Mouse (Mus musculus) Patski (cell line): ENCODE measurements around the gene Esyt2. TPM values are rescaled to one million over a fixed set of nuclear protein-coding genes. Genes with fewer than 3 reads are reported as not detected.

ENCODE experiments used
- ATAC-seq: fragments of 100-300 bp; one replicate; pipeline ENCODE4 v1.8.0; 2021
- CTCF ChIA-PET: fragments of 350-600 bp; sonication (Branson Sonifier 250); formaldehyde crosslinking; loops from one replicate; lab custom pipeline; 2022; ENCODE audit warnings: inconsistent platforms; lab: Charles Lee
- POLR2A ChIA-PET: fragments of 350-600 bp; sonication (Branson Sonifier 250); formaldehyde crosslinking; loops from one replicate; lab custom pipeline; 2022; ENCODE audit warnings: antibody characterized with exemption, inconsistent platforms; lab: Charles Lee
- DNase-seq: peaks from one replicate; pipeline ENCODE4 v3.0.0-alpha.2; 2011; ENCODE audit warnings: low read depth, low spot score
- H3K27me3 ChIP-seq: fragments of 371-371 bp; one replicate; pipeline ENCODE4 v1.5.1; 2021
- CTCF ChIP-seq: fragments of 100-300 bp; IDR thresholded peaks from one replicate; pipeline ENCODE4 v1.5.1; 2021
- in situ Hi-C: fragments of 300-500 bp; cut with MboI; formaldehyde crosslinking; loops from 3 replicates; pipeline ENCODE4 v1.11.1; 2018; ENCODE audit warnings: low pct_unique_long_range_greater_than_20kb, mixed read lengths
- polyA plus RNA-seq: library from polyadenylated mRNA; unstranded; gene quantifications from one replicate; pipeline ENCODE4 v1.2.3, GENCODE M21; 2021

Gene Esyt2
- polyA plus RNA-seq, 1 experiment from 2014 or later, result 27.0 TPM

DNA sequence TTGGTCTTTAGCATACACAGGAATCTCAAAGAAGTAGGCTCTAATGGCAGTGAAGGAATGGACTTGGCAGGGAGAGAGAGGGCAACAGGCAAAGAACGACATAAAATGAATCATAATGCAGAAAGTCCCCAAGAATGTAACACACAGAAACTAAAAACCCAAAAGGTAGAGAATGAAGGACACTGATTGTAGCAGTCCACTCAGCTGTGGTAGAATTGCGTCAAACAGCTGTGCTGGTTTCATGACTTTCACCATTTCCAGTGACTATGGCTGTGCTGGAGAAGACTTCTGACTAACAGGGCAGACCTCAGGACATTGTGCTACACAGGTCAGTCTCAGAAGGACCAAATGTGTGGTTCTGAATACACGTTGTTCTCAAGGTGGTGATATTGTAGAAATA lies 26.9 kb downstream of the Esyt2 start:
- no peak for ATAC-seq
- DNase-seq, result no peak
- ChIA-PET CTCF (no interaction called here), POLR2A (no interaction called here)
- in situ Hi-C loops, result no loop called here
- no peak for TF ChIP-seq CTCF
- H3K27me3 ChIP-seq, result no peaks in the 10 kb centered on the region

DNA sequence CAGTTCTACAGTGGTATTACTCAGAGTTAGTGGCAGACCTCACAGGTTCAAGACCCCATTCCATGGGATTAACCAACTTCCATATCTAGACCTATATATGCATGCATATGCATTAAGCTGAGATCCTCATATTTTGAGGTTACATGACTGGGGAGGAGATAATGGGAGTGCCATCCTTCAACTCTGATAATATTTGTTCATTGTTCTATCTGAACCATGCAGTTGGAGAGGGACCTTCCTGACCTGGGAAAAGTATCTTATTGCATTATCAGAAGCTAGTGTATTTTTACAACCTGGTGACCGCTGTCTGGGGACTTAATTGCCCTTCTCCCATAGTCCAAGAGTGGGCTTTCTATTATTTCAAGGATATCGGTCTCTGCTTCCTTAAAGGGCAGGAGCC lies 27.6 kb downstream of the Esyt2 start:
- no peak for TF ChIP-seq CTCF
- ChIA-PET POLR2A (no interaction called here), CTCF (no interaction called here)
- ATAC-seq, result no peak
- no peaks in the 10 kb centered on the region for H3K27me3 ChIP-seq
- DNase-seq, result no peak
- in situ Hi-C loops, result no loop called here

DNA sequence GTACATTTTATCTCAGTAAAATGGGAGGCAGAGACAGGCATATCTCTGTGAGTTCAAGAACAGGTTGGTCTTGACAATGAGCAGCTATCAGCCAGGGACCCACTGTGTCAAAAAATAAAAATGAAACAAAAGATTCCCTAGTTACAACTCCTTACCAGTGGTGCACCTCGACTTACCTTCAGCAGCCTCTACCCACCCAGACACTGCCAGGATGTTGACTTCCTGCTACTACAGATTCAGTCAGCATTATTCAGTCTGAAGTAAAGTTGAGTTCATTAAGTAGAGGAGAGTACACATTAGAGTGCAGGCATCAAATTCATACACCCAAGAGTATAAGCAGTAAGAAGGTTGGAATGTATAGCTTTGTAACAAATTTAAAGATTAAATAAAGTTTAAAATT lies 32.8 kb downstream of the Esyt2 start:
- H3K27me3 ChIP-seq, result no peaks in the 10 kb centered on the region
- DNase-seq, result no peak
- ATAC-seq, result no peak
- ChIA-PET CTCF (interaction anchor here (0.7 kb wide), 1 partner anchor 13 kb away, joined by 3 read pairs; no protein-coding TSS in a partner anchor), POLR2A (no interaction called here)
- in situ Hi-C loops, result no loop called here
- TF ChIP-seq CTCF, result no peak

DNA sequence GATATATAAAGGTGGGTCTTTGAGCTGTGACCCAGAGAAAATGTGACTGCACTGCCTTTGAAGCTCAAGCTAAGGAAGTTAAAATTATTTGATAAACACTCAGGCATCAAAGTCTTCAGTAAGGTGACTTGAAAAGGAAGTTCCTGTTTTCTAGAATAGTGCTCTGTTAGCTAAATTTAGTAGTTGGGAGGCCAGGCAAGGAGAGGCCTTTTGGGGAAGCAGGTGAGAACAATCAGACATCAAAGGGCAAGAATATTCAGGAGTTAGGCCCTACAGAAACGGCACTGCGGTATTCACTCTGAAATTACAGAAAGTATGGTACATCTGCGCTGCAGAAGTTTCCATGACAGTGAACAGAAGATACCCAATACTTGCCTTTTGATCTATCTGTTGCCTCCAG lies 34.5 kb downstream of the Esyt2 start:
- DNase-seq (no peak), ATAC-seq (no peak)
- H3K27me3 ChIP-seq, result no peaks in the 10 kb centered on the region
- ChIA-PET CTCF (interaction anchor here (1.1 to 2.4 kb wide), 2 partner anchors 9 to 19 kb away, joined by 3 to 9 read pairs; no protein-coding TSS in a partner anchor), POLR2A (no interaction called here)
- TF ChIP-seq CTCF, result no peak
- in situ Hi-C loops, result no loop called here

DNA sequence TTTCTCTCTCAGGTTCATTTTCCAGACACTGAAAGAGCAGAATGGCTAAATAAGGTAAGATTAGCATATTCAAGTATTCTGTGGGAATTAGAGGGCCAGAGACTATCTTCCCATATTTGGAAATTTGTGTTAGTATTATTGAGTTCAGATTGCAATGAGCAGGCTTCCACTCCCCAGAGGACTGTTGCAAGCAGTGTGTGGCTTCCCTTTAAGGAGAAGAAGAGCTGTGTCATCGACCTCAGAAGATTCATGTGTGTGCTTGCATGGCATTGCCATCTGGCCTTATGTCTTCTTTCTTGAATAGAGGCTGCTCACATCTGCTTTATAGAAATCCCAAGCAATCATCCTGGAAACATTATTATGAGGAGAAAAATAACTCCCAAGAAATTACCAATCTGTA lies 36.8 kb downstream of the Esyt2 start:
- in situ Hi-C loops, result no loop called here
- ATAC-seq, result no peak
- POLR2A ChIA-PET, result no interaction called here
- CTCF ChIA-PET, result interaction anchor here (1.0 to 1.4 kb wide), 3 partner anchors 8 to 12 kb away, joined by 3 to 4 read pairs (median 3); no protein-coding TSS in a partner anchor
- no peak for TF ChIP-seq CTCF
- no peaks in the 10 kb centered on the region for H3K27me3 ChIP-seq
- no peak for DNase-seq

DNA sequence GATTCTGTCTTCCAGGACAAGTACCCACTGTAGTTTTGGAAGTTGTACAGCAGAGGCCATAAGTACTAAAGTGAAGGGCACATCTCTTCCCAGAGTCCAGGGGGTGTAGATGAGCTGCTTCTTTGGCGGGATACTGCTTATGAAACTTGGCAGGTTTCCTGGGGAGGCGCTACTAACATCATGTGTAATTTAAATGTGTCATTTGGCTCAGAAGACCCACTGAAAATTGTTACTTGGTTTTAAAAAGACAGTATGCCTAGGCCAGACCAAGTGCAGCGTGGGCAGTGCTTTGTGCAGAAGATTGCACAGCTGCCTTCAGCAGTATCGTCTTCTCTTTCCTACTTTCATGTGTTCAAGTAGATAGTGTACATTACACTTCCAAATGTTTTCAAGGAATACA lies 44.5 kb downstream of the Esyt2 start:
- no peak for DNase-seq
- in situ Hi-C loops, result no loop called here
- POLR2A ChIA-PET, result no interaction called here
- no peak for ATAC-seq
- no peaks in the 10 kb centered on the region for H3K27me3 ChIP-seq
- CTCF ChIA-PET, result interaction anchor here (0.9 to 2.1 kb wide), 4 partner anchors 8 to 26 kb away, joined by 3 to 5 read pairs (median 4); no protein-coding TSS in a partner anchor
- TF ChIP-seq CTCF, result no peak

DNA sequence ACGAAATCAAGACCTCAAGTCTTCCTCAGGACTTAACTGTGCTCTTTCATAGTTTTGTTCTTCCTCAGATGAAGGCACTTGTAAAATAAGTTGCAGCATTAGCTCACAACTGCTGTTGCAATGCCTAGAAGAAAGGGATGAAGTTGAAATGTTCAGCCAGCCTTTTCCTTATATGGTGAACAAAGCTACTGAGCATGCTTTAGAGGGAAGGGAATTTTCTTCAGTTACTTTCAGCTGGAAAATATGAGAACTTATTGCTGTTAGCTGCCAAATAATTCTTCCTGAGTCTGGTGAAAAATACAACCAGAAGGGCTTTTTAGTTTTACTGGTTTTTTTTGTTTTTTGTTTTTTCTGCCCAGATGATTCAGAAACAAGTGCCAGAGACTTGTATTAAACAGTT lies 45.2 kb downstream of the Esyt2 start:
- ChIA-PET CTCF (interaction anchor here (0.9 kb wide), 1 partner anchor 8 kb away, joined by 4 read pairs; no protein-coding TSS in a partner anchor), POLR2A (no interaction called here)
- in situ Hi-C loops, result no loop called here
- DNase-seq, result no peak
- no peak for ATAC-seq
- no peaks in the 10 kb centered on the region for H3K27me3 ChIP-seq
- TF ChIP-seq CTCF, result no peak

DNA sequence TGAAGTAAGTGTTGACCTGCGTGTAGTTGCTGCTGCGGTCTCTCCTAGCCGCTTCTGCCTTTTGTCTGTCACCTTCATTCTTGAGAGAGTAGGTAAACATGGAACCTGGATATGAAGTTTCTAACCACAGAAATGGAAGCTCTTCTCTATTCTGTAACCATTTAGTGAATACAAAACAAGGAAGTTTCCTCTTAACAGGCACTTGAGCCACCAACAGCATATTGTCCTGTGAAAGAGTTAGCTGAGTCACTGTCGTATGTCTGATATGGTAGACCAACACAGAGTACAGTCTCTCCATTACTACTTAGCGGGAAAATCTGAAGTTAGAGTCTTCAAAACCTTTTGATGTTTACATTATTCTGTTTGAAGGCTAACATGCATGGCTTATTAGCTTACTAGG lies 53.3 kb downstream of the Esyt2 start:
- no peak for TF ChIP-seq CTCF
- DNase-seq (no peak), ATAC-seq (no peak)
- in situ Hi-C loops, result no loop called here
- ChIA-PET CTCF (interaction anchor here (1.2 kb wide), 1 partner anchor 18 kb away, joined by 3 read pairs; no protein-coding TSS in a partner anchor), POLR2A (interaction anchor here (0.6 kb wide), 1 partner anchor 54 kb away, joined by 5 read pairs; no protein-coding TSS in a partner anchor)
- H3K27me3 ChIP-seq, result no peaks in the 10 kb centered on the region

DNA sequence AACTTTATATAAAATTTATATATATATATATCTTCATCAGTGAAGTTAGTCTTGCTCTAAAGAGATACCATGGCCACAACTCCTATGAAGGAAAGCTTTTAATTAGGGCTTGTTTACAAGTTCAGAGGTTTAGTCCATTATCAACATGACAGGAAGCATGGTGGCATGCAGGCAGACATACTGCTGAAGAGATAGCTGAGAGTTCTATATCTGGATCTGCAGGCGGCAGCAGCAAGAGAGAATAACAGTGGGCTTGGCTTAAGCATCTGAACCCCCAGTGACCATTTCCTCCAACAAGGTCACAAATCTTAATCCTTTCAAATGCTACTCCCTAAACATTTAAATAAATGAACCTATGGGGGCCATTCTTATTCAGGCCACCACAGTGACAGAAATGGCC lies 59.2 kb downstream of the Esyt2 start:
- no peaks in the 10 kb centered on the region for H3K27me3 ChIP-seq
- no peak for TF ChIP-seq CTCF
- DNase-seq (no peak), ATAC-seq (no peak)
- in situ Hi-C loops, result no loop called here
- CTCF ChIA-PET, result interaction anchor here (1.2 kb wide), 1 partner anchor 15 kb away, joined by 3 read pairs; no protein-coding TSS in a partner anchor
- POLR2A ChIA-PET, result no interaction called here

DNA sequence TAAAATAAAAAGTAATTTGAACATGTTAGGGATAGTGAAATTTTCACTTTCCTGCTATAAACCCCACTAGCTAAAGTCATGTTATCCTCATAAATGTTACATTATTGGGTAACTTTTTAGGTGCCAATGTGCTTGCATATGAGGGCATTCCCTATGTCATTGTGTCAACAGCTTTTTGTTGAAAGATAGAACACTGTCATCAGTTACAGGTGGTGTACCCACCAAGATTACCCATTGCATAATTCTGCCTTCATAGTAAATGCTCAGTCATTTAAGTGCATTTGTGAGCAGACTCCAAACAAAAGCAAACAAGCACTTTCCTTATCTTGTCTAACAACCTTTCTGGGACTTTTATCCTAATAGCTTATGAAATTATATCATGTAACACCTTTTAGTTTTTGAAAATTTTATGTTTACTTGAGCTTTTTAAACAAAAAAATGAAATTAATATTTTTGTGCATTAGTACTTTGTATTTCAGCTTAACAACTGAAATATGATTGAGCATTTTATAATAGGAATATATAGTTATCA lies 67.8 kb downstream of the Esyt2 start:
- in situ Hi-C loops, result no loop called here
- no peak for ATAC-seq
- ChIA-PET CTCF (interaction anchor here (0.6 kb wide), 1 partner anchor 20 kb away, joined by 3 read pairs; no protein-coding TSS in a partner anchor), POLR2A (no interaction called here)
- no peak for DNase-seq
- H3K27me3 ChIP-seq, result no peaks in the 10 kb centered on the region
- TF ChIP-seq CTCF, result no peak

DNA sequence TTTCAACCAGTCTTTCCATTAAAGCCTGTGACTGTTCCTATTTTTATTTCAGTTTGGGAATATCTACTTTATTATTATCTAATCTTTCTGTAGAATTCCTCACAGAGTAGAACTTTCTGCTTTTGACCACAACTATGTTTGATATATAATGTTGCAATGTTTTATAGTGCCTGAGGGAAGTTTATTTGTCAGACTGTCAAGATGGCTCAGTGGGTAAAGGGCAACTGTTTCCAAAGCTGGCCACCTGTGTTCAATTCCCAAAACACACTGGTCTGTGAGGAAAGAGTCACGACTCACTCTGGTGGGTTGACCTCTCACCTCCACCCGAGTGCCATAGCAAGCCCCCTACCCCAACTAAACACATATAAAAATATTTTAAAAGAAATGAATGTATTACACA lies 68.4 kb downstream of the Esyt2 start:
- no peak for DNase-seq
- no peak for TF ChIP-seq CTCF
- ChIA-PET CTCF (interaction anchor here (0.6 kb wide), 1 partner anchor 21 kb away, joined by 3 read pairs; no protein-coding TSS in a partner anchor), POLR2A (no interaction called here)
- ATAC-seq, result no peak
- no peaks in the 10 kb centered on the region for H3K27me3 ChIP-seq
- in situ Hi-C loops, result no loop called here

DNA sequence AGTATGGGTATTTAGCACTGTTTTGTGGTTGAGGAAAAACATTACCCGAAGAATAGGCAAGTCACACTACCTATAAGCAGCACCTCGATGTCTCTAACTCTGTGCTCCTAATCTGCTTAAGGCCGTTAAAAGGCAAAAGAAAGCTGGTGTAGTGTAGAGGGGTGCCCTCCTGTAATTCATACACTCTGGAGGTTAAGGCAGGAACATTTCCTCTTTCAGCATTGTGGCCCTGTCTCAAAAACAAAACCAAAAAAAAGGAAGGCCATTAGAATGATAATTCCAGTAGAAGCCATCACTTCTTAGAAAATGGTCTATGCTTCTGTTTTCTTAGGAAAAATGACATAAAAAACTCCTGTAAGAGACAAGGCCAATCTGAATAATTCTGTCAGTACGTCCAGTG lies 70.0 kb downstream of the Esyt2 start:
- no peak for TF ChIP-seq CTCF
- no peaks in the 10 kb centered on the region for H3K27me3 ChIP-seq
- ChIA-PET CTCF (no interaction called here), POLR2A (no interaction called here)
- in situ Hi-C loops, result no loop called here
- ATAC-seq (no peak), DNase-seq (no peak)
